Mouse (Mus musculus): ENCODE data around the gene Ckm.

DNA sequence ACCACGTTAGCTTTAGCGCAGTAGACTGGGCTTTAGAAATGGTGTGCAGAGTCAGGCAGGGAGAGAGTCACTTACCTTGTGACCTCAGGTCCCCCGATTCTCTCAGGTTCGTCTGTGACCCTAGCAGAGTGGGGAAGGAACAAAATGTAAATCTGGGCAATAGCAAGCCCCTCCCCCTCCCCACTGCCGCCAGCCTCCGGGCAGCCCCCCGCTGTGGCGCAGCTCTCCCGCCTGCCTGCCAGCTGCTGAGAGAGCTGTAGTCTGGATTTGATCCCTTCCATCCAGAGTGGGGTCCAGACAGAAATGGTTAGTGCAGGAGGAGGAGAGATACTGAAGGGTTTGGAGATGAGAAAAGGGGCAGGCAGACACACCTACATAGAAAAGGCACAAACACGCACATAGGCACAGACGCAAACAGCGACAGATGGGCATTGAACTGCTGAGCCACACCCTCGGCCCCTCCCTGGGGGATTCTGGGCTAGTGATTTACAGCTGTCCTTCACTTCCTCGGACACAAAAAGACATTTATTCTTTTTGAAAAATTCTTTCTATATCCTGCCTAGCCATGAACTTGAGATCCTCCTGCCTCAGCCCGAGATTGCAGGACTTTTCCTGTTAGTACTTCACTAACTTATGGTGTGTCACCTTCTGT lies 23.5 kb downstream of the Ckm start:
- TF ChIP-seq CTCF (IDR thresholded peaks at IDR 0.05; ENCODE audit: low read depth), result no peak
- TF ChIP-seq EP300 (optimal IDR thresholded peaks at IDR 0.05), result no peak

All from stomach, postnatal 0 days (tissue).